19 mouse cellular contexts compared by ENCODE assay signal in genomic region chr6:29998771-29999170, GRCm38 (mm10).
"Had no signal": no experiment of that assay in that cellular context is flagged by ENCODE, and none has a peak within 500 bp of the region (broad histone marks: within the 10 kb centered on the region; RNA-seq: fewer than 3 reads in every experiment).

No protein-coding gene starts in this region.

- H3K27me3 ChIP-seq: limb, embryonic 13.5 days; liver, embryonic 12.5 days; lung, embryonic 15.5 days; midbrain, embryonic 13.5 days; neural tube, embryonic 12.5 days; neural tube, embryonic 15.5 days had no signal

- H3K9me3 ChIP-seq: limb, embryonic 10.5 days; limb, embryonic 13.5 days; liver, embryonic 12.5 days; liver, embryonic 15.5 days; lung, embryonic 15.5 days; midbrain, embryonic 10.5 days; midbrain, embryonic 13.5 days; neural tube, embryonic 12.5 days; neural tube, embryonic 15.5 days had no signal

- H3K4me3 ChIP-seq: layer of hippocampus, adult 2 months; limb, embryonic 10.5 days; limb, embryonic 13.5 days; liver, embryonic 12.5 days; liver, embryonic 15.5 days; lung, embryonic 15.5 days; midbrain, embryonic 10.5 days; midbrain, embryonic 13.5 days; neural tube, embryonic 12.5 days; neural tube, embryonic 15.5 days had no signal

- H3K4me1 ChIP-seq: liver, embryonic 12.5 days; liver, embryonic 15.5 days; lung, embryonic 15.5 days; midbrain, embryonic 13.5 days; neural tube, embryonic 12.5 days; neural tube, embryonic 15.5 days had no signal

- DNase-seq: kidney, adult 2 months; layer of hippocampus, adult 9-11 months; liver; lung, adult 18-20 months; right cerebral cortex, adult 18-20 months; right cerebral cortex, postnatal 14 days; right cerebral cortex, postnatal 4 days; thymus, adult 2 months; thymus, postnatal 14 days had no signal

- H3K36me3 ChIP-seq: limb, embryonic 10.5 days; limb, embryonic 13.5 days; liver, embryonic 12.5 days; liver, embryonic 15.5 days; lung, embryonic 15.5 days; midbrain, embryonic 10.5 days; midbrain, embryonic 13.5 days; neural tube, embryonic 12.5 days; neural tube, embryonic 15.5 days had no signal

- ATAC-seq: liver, embryonic 12.5 days; midbrain, embryonic 13.5 days had no signal
